Mouse (Mus musculus): ENCODE measurements around the gene Npas3.
A peak's percentile ranks its signal among the peaks of the same experiment; 100 is the strongest.

Npas3 gene

DNA sequence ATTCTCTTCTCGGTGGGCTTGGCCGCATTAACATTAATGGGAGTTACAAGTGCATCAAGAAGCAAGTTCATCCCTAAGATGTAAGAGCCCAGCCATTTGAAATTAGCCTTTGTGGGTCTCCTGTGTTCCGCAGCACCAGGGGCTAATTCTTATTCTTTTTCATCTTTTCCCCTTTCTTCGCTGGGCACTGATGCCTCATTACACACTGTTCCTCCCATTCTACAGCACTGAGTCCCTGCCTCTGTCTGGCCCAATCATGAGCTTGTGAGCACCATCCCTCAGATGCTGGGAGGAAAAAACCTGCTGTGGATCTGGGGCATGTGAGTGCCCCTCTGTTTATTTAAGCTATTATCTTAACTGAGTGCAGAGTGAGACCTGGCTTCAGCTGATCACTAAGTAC lies 633.2 kb downstream of the Npas3 start:
- no peak for DNase-seq

DNA sequence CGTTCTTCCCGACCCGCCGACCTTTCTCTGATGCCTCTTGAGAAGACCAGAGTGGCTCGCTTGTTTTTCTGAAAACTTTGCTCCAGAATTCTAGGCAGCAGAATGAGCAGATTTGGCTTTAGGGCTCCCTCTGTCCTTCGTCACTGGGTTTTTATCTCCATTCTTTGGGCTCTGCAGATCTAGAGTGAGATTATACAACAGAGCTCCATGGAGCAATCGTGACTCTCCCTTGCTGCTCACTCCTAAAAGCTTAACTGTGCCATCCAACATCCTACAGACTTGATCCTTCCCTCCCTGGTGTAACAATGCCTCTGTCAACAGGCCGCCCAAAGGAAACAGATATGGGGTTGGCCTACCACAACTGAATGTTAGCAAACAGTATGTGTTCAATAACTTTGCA lies 634.4 kb downstream of the Npas3 start:
- no peak for DNase-seq

- no peak for DNase-seq
These were observed 640.1 kb downstream of the Npas3 start for GRCm38 (mm10) chr12:53888624-53889023.

DNA sequence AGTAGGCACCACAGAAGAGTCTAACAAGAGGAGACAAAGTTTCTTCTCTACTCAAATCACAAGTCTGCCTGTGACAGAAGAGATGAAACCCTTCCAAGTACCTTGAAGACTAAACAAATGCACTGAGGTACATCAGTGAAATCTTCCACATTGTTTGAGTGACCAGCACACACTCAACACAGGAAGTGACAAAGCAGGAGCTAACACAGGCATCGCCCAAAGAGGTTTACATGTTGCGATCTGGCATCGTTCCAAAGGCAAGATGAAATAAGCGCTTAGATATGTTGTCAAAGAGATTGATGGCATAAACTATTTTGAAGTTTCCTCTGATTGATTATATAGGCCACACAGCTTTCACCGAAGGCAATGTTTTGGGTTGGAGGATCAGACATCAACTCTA lies 647.4 kb downstream of the Npas3 start:
- DNase-seq: no peak

DNA sequence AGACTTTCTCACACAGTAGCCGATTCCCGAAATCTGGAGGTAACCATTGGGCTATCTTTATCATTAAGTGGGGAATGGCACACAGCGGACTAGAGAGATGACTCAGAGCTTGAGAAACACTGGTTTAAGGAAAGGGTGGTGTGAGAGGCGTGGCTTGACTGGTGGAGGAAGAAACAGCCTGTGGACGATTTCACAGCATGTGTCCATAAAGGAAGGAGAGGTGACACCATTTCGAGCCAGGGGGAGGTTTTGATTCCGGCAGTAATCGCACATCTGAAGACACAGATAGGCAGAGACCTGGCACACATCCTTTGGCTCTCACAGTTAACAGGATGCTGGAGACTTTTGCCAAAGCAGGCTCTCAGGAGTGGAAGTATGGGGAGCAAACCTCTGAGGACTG lies 660.3 kb downstream of the Npas3 start:
- DNase-seq: no peak

DNA sequence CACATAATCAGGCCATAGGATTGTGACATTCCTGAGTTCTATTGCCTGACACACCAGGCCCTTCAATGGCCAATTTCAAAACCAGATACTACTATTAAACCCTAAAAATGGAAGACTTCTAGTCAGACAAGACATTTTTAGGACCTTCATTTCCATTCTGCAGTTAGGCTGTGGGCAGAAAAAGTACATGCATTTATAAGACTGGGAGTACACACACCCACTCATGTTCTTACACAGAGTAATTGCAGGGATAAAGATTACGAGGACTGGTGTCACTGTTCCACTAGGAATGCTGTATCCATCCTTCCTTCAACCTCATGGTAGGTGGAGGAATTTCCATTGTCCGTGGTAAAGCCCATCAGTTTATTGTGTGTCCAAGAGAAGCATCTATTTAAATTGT lies 661.7 kb downstream of the Npas3 start:
- no peak for DNase-seq

- no peak for DNase-seq
These were observed 673.7 kb downstream of the Npas3 start for GRCm38 (mm10) chr12:53922153-53922552.

DNA sequence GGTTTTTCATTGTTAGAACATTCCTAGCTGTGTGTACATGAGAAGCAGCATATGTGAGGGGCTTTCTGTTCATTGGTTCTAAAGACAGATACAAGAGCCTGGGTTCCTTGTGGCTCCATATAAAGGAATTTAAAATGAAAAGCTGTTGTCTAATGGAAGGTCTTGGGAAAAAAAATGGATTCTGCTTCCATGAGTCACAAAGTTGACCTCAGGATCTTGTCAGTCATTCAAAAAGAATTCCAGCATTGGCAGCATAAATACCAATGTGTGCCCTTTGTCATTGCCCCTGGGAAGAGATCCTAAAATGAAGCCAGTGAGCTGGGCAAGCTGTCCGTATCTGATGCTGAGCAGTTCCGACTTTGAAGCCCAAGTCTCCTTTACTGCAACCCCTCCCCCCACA lies 700.3 kb downstream of the Npas3 start:
- DNase-seq: no peak

- no peak for DNase-seq
These were observed 713.5 kb downstream of the Npas3 start for GRCm38 (mm10) chr12:53962004-53962403.

GRCm38 (mm10) chr12:53963534-53963933 lies 715.1 kb downstream of the Npas3 start:
- no peak for DNase-seq

DNA sequence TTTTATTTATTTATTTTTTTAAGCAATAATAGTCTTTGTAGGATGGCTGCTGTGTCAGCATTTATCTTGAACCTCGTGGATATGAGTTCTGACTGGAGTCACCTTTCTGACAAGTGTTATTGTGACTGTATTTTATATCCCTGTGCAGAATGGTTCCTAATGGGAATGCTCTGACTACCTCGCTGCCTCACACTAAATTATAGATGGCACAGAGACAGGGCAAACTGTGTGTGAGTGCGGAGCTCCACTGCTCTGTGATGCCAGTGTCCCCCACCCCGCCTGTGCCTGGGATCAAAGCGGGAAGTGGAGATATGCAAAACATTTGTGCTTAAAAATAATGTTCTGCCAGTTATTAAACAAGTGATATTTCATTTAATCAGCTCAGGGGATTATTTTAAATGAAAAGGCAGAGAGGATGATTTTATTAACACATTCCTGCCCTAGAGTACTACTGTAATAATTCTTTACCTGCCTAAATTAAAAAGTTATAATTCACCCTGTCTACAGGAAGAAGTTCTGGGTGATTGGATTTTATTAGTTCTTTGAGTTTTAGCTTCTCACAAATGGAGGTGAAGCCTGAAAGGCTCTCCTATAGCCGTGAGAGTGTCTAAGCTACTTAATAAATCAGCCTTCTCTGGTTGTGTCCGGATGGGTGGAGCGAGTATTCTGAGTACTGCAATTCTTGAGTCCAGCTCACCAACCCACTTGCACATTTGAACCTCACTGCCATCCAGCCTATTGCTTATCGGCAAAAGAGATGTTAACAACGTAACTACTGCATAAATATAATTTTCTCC lies 721.1 kb downstream of the Npas3 start:
- no peak for DNase-seq

- no peak for DNase-seq
These were observed 722.2 kb downstream of the Npas3 start for GRCm38 (mm10) chr12:53970721-53971120.

DNA sequence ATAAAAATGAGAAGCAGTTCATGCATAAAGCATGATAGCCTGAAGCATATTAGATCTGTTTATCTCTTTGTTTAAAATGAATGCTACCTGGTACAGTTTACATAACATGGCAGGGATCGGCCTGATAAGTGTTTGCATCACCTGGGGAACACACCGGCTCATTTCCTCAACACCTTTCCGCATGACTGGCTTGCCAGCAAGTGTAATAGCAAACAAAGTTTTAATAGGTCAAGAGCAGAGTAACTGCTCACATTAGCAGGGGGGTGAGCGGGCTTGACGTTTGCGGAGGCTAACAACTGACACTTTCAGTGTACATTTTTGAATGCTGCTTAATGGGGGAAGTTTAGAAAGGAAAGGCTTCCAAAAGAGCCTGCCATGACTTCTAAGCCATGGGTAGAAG lies 724.9 kb downstream of the Npas3 start:
- peak; percentile 48 to 71 for DNase-seq

DNA sequence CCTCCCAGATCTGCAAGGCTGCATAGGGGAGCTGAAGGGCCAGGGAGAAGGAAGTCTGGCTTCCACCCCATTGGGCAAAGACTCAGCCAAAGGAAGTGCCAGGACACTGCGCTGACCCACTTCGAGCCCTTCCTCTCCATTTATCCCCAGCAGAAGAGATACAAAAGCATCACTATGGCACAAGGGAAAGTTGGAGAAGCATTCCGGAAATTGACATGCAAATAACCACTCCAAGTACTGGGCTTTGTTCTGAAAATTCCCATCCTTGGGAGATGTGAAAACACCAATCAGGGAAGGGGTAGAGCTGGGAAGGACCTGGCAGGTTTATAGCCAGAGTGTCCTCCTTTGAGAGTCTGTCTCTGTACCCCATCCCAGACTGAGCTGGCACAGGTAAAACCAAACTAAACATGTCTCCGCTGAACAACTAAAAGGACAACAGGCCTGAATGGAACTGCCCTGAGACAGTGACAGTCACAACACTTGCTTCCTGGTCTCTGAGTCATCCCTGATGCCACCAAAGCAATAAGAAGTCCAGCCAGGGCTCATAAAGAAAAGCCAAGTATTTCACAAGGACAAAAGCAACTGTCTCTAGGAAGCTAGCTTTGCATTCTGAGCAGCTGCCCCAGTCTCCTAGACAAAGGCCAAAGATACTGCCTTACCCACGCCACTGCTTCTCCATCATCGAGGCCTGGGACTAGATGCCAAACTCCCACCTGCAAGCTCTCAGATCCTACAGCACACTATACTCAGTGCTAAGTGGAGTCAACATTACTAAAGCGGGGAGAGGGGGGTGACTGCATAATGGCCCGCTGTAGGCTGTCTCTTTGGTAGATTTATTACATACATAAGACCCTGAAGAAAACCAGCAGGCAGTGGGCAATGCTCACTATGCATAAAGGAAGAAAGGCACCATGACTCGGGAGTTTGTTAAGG lies 733.4 kb downstream of the Npas3 start:
- no peak for DNase-seq

- peak in 1 of 2 experiments; percentile 13 for DNase-seq
These were observed 735.5 kb downstream of the Npas3 start for GRCm38 (mm10) chr12:53983946-53984345.

- DNase-seq: no peak
These were observed 737.7 kb downstream of the Npas3 start for GRCm38 (mm10) chr12:53985851-53986842.

DNA sequence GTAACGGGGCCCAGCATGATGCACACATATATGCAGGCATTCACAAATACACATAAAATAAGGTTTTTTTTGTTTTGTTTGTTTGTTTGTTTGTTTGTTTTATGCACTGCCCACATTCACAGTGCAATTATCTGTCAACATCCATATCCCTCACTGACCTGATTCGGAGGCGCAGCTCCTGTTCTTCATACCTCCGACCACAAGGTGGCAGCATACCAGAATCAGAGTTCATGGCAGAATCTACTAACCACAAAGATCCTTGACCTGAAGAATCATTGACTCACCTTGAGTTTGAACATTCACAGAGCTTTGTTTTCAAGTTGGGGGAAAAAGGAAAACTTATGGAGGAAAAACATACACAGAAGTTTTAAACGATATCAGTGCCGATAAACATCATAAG lies 743.9 kb downstream of the Npas3 start:
- peak in 1 of 2 experiments; percentile 34 for DNase-seq

- DNase-seq: no peak
These were observed 747.2 kb downstream of the Npas3 start for GRCm38 (mm10) chr12:53995710-53996109.

- DNase-seq: no peak
These were observed 748.7 kb downstream of the Npas3 start for GRCm38 (mm10) chr12:53997141-53997540.

GRCm38 (mm10) chr12:53999647-54000637 lies 751.5 kb downstream of the Npas3 start:
- no peak for DNase-seq

GRCm38 (mm10) chr12:54002496-54002895 lies 754.0 kb downstream of the Npas3 start:
- DNase-seq: no peak
